ENCODE assay signal across 34 mouse cellular contexts in the genomic region with DNA sequence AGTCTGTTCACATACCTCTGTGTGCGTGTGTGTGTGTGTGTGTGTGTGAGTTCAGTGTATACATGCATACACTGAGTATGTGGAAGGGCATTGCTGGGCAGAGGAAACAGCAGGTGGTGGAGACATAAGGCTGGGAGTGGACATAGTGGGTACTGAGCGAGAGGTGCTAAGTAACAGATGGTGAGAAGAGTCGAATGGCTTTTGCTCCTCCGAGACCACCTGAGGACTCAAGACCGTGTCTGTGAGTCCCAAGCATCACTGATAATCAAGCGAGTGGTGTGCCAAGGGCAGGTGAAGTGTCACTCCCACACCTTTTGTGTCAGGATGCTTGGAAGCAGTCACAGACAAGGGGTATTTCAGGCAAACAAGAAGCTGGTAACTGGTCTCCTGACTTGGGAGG. TPM values are rescaled to one million over a fixed set of nuclear protein-coding genes. Genes with fewer than 3 reads are reported as not detected.
A peak's percentile ranks its signal among the peaks of the same experiment; 100 is the strongest.
DNase-seq lines count a peak whose midpoint lies in the region; ATAC-seq and TF ChIP-seq lines count a peak whose summit lies in the region.
"Had no signal": no experiment of that assay in that cellular context is flagged by ENCODE, and none has a peak within 500 bp of the region (broad histone marks: within the 10 kb centered on the region; RNA-seq: fewer than 3 reads in every experiment).

No protein-coding gene starts in this region.

- no peak; the same call in 1 of the 2 replicates for ATAC-seq in cerebellum, adult (ENCODE audit: insufficient number of reproducible peaks, low FRiP score, low TSS enrichment)
- ATAC-seq in midbrain, postnatal 0 days (ENCODE audit: low FRiP score), result no peak
- ATAC-seq: activated CD4-positive, CD25-positive, alpha-beta regulatory T cell, adult 4 months; forebrain, embryonic 15.5 days; midbrain, embryonic 15.5 days had no signal

- 88% methylated on average over 6 of the region's 6 CpGs for WGBS in midbrain, postnatal 0 days
- WGBS in midbrain, embryonic 10.5 days, result 84% methylated on average over 6 of the region's 6 CpGs
- WGBS in lung, adult 2 months, result 82% methylated on average over 6 of the region's 6 CpGs

- no peaks in the 10 kb centered on the region for H3K36me3 ChIP-seq in midbrain, postnatal 0 days (ENCODE audit: insufficient read depth, low read length)
- H3K36me3 ChIP-seq in midbrain, embryonic 10.5 days, result no peaks in the 10 kb centered on the region
- H3K36me3 ChIP-seq: embryonic facial prominence, embryonic 12.5 days; forebrain, embryonic 15.5 days; heart, embryonic 10.5 days; heart, embryonic 15.5 days; hindbrain, embryonic 12.5 days; kidney, embryonic 15.5 days; limb, embryonic 15.5 days; liver, embryonic 13.5 days; midbrain, embryonic 15.5 days had no signal

- peak; percentile 16 for DNase-seq in cerebellum, adult 11 months
- peak; percentile 32 for DNase-seq in midbrain, postnatal 0 days (ENCODE audit: low spot score)
- no peak for DNase-seq in midbrain, embryonic 10.5 days (ENCODE audit: low spot score)
- peak; percentile 53 to 64 for DNase-seq in cerebellum, postnatal 25 days
- no peak for DNase-seq in layer of hippocampus, adult 9-11 months
- DNase-seq in layer of hippocampus, adult 18-20 months (ENCODE audit: low spot score in 2 of 2), result no peak
- no peak for DNase-seq in lung, adult 2 months
- DNase-seq: adrenal gland, adult 2 months; adrenal gland, postnatal 36 days; embryo, embryonic 11 days; gastrocnemius, postnatal 25 days; kidney, adult 18-20 months; kidney, postnatal 25 days; liver, embryonic 13.5 days; lung, adult 18-20 months; lung, postnatal 10 days; right cerebral cortex, adult 18-20 months; spleen, adult 18-20 months; thymus, adult 18-20 months; thymus, postnatal 25 days had no signal

- TF ChIP-seq CTCF in midbrain, postnatal 0 days (IDR thresholded peaks at IDR 0.05), result no peak
- no peak for TF ChIP-seq CTCF in lung, adult 2 months (IDR thresholded peaks at IDR 0.05; ENCODE audit: insufficient read depth, low read length)

- H3K4me2 ChIP-seq in midbrain, postnatal 0 days (ENCODE audit: low read depth, low read length, poor library complexity, severe bottlenecking), result no peak overlapping the region
- H3K4me2 ChIP-seq: embryonic facial prominence, embryonic 12.5 days; forebrain, embryonic 15.5 days; heart, embryonic 15.5 days; hindbrain, embryonic 12.5 days; kidney, embryonic 15.5 days; limb, embryonic 15.5 days; liver, embryonic 13.5 days; midbrain, embryonic 15.5 days had no signal

- no peaks in the 10 kb centered on the region for H3K27me3 ChIP-seq in midbrain, postnatal 0 days (ENCODE audit: insufficient read depth, low read length)
- no peaks in the 10 kb centered on the region for H3K27me3 ChIP-seq in midbrain, embryonic 10.5 days (ENCODE audit: low read depth, poor library complexity, severe bottlenecking)
- H3K27me3 ChIP-seq: embryonic facial prominence, embryonic 12.5 days; forebrain, embryonic 15.5 days; heart, embryonic 15.5 days; hindbrain, embryonic 12.5 days; kidney, embryonic 15.5 days; limb, embryonic 15.5 days; liver, embryonic 13.5 days; midbrain, embryonic 15.5 days had no signal

- H3K4me3 ChIP-seq in midbrain, postnatal 0 days (ENCODE audit: low read depth, low read length), result no peak overlapping the region
- H3K4me3 ChIP-seq in midbrain, embryonic 10.5 days, result no peak overlapping the region
- H3K4me3 ChIP-seq in lung, adult 2 months (replicated peaks; ENCODE audit: extremely low read depth, low read depth, low read length), result no peak overlapping the region
- H3K4me3 ChIP-seq: embryonic facial prominence, embryonic 12.5 days; forebrain, embryonic 15.5 days; heart, embryonic 10.5 days; heart, embryonic 15.5 days; hindbrain, embryonic 12.5 days; kidney, embryonic 15.5 days; layer of hippocampus, adult 2 months; limb, embryonic 15.5 days; liver, embryonic 13.5 days; midbrain, embryonic 15.5 days had no signal

- no peak overlapping the region for H3K27ac ChIP-seq in midbrain, postnatal 0 days (ENCODE audit: low read depth, low read length)
- no peak overlapping the region for H3K27ac ChIP-seq in midbrain, embryonic 10.5 days (replicated peaks)
- H3K27ac ChIP-seq: embryonic facial prominence, embryonic 12.5 days; forebrain, embryonic 15.5 days; heart, embryonic 10.5 days; heart, embryonic 15.5 days; hindbrain, embryonic 12.5 days; kidney, embryonic 15.5 days; layer of hippocampus, adult 2 months; limb, embryonic 15.5 days; liver, embryonic 13.5 days; midbrain, embryonic 15.5 days; stomach, postnatal 0 days had no signal

- no peaks in the 10 kb centered on the region for H3K9me3 ChIP-seq in midbrain, postnatal 0 days (ENCODE audit: low read length)
- no peaks in the 10 kb centered on the region for H3K9me3 ChIP-seq in midbrain, embryonic 10.5 days (replicated peaks)
- H3K9me3 ChIP-seq: embryonic facial prominence, embryonic 12.5 days; forebrain, embryonic 15.5 days; heart, embryonic 10.5 days; heart, embryonic 15.5 days; hindbrain, embryonic 12.5 days; kidney, embryonic 15.5 days; limb, embryonic 15.5 days; liver, embryonic 13.5 days; midbrain, embryonic 15.5 days had no signal

- no peaks in the 10 kb centered on the region for H3K4me1 ChIP-seq in midbrain, postnatal 0 days (ENCODE audit: insufficient read depth, low read length)
- no peaks in the 10 kb centered on the region for H3K4me1 ChIP-seq in midbrain, embryonic 10.5 days
- H3K4me1 ChIP-seq in lung, adult 2 months (ENCODE audit: control insufficient read depth, insufficient read depth, low read length), result no peaks in the 10 kb centered on the region
- H3K4me1 ChIP-seq: embryonic facial prominence, embryonic 12.5 days; forebrain, embryonic 15.5 days; heart, embryonic 10.5 days; heart, embryonic 15.5 days; hindbrain, embryonic 12.5 days; kidney, embryonic 15.5 days; liver, embryonic 13.5 days; midbrain, embryonic 15.5 days had no signal

- no peak overlapping the region for H3K9ac ChIP-seq in midbrain, postnatal 0 days (replicated peaks; ENCODE audit: low read length, poor library complexity, severe bottlenecking)
- H3K9ac ChIP-seq: embryonic facial prominence, embryonic 12.5 days; forebrain, embryonic 15.5 days; heart, embryonic 15.5 days; hindbrain, embryonic 12.5 days; kidney, embryonic 15.5 days; limb, embryonic 15.5 days; liver, embryonic 13.5 days; midbrain, embryonic 15.5 days had no signal

- no peak for TF ChIP-seq POLR2A in lung, adult 2 months (IDR thresholded peaks at IDR 0.05; ENCODE audit: borderline replicate concordance, extremely low read depth, low read depth, low read length)

RNA-seq across cellular contexts. Expression of a gene that starts 30.7 kb away (rescaled TPM):
- total RNA-seq in midbrain, postnatal 0 days (2014; rRNA removed), result 58.6 and 64.8 TPM in 2 replicates
- 25.9 and 29.1 TPM in 2 replicates for polyA plus RNA-seq in midbrain, postnatal 0 days (2015; fragmentation: Nextera tagmentation; extraction: Ambion mirVana)
- polyA plus RNA-seq in midbrain, embryonic 10.5 days (2016; fragmentation: Nextera tagmentation; extraction: Ambion mirVana), result 113 and 118 TPM in 2 replicates
- total RNA-seq in layer of hippocampus, adult 18-20 months (2021), result 10 to 100 TPM; 55.5 to 61.8 TPM
- 65.2 and 65.8 TPM in 2 replicates for polyA plus RNA-seq in lung, adult 2 months (2012; rRNA removed)

RNA-seq across cellular contexts. Expression of a gene that starts 31.7 kb away (rescaled TPM):
- 32.6 and 37.2 TPM in 2 replicates for total RNA-seq in midbrain, postnatal 0 days (2014; rRNA removed)
- polyA plus RNA-seq in midbrain, postnatal 0 days (2015; fragmentation: Nextera tagmentation; extraction: Ambion mirVana), result 10.7 and 12.1 TPM in 2 replicates
- polyA plus RNA-seq in midbrain, embryonic 10.5 days (2016; fragmentation: Nextera tagmentation; extraction: Ambion mirVana), result 97.0 and 99.3 TPM in 2 replicates
- 10 to 100 TPM; 56.7 to 61.5 TPM for total RNA-seq in layer of hippocampus, adult 18-20 months (2021)
- polyA plus RNA-seq in lung, adult 2 months (2012; rRNA removed), result 74.1 and 114 TPM in 2 replicates
- total RNA-seq: CH12.LX; neutrophil, adult 5-6 weeks had no signal
- polyA plus RNA-seq: activated CD4-positive, CD25-positive, alpha-beta regulatory T cell, adult 4 months had no signal

Comparison
In these comparisons a context has a peak if more than half of its experiments do, and no peak if none do; other contexts are left out.
1. DNase-seq: peak in cerebellum, adult 11 months (single experiment), midbrain, postnatal 0 days (single experiment) and cerebellum, postnatal 25 days (2 of 2); none in midbrain, embryonic 10.5 days (single experiment), layer of hippocampus, adult 9-11 months (single experiment), layer of hippocampus, adult 18-20 months (0 of 2) and lung, adult 2 months (single experiment).